Mouse (Mus musculus) megakaryocyte, embryonic 14.5 days (primary cell): ENCODE results near the gene Mtm1.

ENCODE experiments used
- FLI1 ChIP-seq: IDR thresholded peaks from 2 replicates; pipeline ENCODE4 v1.6.1; 2012; ENCODE audit warnings: low read length, inconsistent platforms, mixed read lengths
- GATA1 ChIP-seq: IDR thresholded peaks from 3 replicates; pipeline ENCODE4 v1.6.1; 2012; ENCODE audit warnings: mixed read lengths, low read length, inconsistent platforms, borderline replicate concordance

- TF ChIP-seq FLI1 = no peak
- no peak for TF ChIP-seq GATA1
Measured at GRCm38 (mm10) chrX:71268972-71269371, 58.4 kb downstream of the Mtm1 start.
